Mouse (Mus musculus): ENCODE results near the gene Lpar1.

Lpar1 gene

DNA sequence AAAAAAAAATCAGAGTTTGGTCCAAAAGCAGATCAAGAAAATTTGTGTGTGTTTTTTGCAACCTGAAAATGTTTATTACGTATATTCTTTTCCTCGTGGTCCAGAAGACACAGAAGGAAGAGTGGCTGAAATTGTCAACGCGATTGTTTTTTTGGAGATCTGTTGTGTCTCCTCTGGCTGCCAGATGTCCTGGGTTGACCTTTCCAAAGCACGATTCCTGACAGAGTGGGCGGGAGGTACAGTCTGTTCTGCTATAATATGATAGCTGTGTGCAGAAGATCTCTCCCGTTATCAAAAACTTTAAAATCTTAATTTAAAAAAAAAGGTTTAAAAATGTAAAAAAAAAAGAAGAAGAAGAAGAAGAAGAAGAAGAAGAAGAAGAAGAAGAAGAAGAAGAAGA, 105.9 kb downstream of the Lpar1 start:
- DNase-seq = no peak

DNA sequence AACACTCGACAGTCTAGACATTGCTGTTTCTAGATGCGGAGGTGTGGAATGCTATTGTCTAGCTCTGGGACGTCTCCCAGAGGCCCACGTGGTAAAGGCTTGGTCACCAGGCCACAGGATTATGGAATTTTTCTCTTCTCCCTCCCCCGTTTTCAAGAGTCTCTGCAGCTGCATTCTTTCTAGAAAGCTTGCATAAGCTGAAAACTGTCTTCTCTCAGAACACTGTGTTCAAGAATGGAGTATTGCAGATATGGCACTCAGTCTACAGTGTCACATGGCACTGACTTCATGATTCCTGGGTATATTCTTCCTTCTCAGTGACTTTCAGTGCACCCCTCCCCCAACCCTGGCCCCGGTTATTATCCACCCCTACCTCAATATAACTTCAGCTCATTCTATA, 107.9 kb downstream of the Lpar1 start:
- no peak for DNase-seq

DNA sequence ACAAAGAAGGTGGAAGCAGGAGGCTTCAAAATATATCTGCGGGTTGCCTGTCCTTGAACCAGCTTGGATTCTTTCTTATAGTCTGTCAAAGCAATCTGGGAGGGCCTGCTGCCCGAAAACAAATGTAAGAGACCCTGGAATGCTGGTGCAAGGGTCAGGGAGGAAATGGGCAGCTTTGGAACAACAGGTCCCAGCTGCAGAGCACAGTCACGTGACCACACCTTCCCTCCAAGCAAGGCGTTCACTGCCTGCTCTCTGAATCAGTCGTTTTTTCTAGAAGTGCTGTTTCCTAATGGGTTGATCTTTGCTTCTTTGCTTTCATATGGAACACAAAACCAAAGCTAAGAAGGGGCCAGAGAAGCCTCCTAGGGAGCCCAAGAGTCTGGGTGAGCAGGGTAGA, 111.4 kb downstream of the Lpar1 start:
- DNase-seq = no peak

DNA sequence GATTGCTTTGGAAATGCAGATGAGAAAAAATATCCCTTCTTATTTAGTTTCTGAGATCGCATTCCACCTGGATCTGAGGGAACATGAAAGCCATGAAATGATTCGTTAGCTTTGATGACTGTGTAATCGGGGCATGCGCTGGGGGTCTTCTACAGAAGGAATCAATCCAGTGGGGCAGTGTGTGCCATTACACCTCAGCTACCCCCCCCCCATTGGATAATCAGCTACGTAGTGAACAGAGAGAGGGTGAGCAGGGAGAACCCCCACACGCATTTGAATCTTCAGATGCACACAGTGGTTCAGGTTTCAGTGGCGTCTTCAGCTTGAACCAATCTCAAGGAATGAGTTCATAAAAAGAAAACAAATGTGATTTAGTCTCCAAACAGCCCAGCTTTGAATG, 115.0 kb downstream of the Lpar1 start:
- no peak for DNase-seq

DNA sequence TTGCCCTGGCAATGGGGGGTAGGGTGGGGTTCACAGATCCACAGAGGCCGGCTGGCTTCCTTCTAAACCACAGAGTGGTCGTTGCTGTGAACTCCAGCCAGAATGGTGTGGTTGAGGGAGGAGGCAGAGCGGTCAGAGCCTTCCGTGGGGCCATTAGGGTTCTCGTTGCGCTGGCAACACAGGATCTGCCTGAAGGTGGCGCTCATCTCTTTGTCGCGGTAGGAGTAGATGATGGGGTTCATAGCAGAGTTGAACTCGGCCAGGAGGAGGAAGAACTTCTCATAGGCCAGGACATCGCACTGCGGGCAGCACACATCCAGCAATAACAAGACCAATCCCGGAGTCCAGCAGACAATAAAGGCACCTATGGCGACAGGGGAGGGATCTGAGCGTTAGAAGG, 116.4 kb downstream of the Lpar1 start:
- no peak for DNase-seq

DNA sequence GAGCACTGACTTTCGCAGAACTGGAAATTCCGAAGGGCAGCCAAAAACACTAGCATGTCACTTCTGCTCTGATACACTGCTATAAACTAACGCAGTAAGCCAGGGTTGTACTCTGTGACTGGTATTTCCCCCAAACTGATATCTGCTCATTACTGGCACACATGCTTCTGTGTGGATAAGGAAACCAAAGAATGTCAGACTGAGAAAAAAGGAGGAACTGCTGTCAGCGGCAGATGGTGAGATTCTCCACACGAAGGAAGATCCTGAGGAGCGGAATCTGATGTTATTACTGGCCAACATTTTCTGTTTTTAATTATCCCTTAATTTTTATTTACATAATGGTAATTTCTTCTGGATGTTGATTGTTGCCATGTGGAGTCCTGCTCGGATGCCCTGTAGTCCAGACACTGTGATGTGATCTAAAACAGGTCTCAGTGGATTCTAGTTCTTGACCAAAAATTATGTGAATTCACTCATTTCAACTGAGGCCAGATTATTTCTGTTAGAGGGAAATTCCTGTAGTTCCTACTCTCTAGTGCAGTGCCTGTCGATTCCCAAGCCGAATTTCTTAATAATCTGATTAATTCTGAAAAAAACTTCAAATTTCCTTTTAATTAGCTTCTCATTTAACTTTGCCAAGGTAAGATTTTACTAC, 130.3 kb downstream of the Lpar1 start:
- no peak for DNase-seq

DNA sequence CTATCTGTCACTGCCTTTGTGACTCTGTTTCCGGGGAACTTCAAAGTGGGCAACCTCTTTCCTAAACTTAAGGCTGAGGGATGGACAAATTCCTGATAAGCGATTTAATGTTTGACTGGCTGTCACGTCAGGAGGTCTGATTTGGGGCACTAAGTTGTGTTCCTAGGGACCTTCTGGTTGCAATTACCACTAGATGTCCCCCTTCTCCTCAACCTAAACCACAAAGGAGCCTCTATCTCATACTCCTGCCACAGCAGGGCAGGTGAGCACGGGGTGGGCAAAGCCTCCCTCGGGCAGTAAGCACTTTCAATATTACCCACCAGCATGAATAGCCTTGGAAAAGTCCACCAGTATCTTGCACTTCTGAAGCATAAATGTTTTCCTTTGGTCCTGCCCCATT, 134.5 kb downstream of the Lpar1 start:
- DNase-seq = no peak

DNA sequence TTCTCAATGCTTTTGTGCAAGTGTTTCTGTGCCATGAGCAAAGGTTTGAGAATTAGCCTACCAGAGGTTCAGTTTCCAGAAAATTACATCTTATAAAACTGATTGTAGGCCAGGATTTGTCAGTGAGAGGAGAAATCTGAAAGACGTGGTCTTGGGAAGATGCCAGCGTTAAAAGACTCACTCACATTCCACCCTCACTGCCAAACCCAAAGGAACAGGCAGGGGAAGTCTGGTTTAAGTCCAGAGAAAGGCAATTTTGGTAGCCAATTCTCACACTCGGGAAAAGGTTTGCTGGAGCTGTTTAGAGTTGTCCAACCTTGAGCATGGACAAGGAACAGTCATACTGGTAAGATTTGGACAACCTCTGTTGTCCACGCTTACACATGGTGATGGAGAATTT, 136.4 kb downstream of the Lpar1 start:
- no peak for DNase-seq

DNA sequence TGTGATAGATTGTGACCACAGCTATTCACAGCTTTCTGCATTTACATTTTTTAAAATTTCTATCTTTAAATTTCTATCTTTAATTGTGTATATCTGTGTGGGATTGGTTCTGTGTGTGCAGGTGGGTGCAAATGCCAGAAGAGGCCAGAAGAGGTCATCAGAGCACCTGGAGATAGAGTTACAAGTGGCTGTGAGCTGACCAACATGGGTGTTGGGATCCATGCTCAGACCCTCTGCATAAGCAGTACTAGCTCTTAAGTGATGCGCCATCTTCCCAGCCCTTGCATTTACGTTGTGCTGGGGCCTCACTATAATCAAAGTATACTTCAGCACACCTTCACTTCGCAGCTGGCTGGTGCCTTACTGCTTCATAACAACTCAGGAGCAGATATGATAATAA, 138.2 kb downstream of the Lpar1 start:
- no peak for DNase-seq

DNA sequence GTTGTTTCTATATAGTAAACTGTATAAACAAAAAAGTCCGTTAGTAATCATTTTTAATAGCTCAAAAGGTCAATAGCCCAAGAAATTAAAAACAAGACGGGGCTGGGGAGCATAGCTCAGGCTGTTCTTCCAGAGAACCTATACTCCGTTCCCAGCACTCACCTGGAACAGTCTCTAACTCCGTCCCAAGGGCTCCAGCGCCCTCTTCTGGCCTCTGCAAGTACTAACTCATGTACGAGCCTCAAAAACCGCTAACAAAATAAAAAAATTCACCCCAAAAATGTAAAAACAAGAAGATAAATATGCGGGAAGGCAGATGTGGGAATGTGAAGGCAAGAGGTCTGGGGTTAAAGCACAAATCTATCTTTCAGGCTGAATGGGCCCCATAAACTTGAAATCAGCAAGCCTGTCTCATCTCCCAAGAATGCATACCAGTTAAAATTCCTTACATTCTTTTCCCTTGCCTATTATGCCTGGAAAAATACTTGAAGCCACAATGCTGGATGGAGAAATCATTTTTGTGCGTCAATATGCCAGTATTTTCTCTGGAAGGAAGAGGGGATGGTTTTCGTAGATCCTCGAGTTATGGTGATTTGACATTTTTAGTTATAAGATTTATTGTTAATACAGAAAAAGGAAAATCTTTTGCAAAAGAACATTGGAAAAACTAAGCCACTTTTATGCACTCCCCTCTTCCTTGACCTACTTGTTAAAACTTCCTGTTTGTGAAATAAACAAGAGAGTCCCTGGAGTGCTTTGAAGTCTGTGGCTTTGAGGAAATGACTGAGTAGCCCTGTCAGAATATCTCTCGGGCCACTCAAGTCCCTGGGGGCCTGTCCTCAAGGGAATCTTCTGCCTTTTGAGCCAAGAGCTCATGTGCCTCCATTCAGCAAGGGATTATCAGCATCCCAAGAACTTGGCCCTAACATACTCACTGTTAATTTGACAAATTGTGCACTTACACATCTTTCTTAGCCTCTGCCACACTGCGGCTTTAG, 140.2 kb downstream of the Lpar1 start:
- no peak for DNase-seq

DNA sequence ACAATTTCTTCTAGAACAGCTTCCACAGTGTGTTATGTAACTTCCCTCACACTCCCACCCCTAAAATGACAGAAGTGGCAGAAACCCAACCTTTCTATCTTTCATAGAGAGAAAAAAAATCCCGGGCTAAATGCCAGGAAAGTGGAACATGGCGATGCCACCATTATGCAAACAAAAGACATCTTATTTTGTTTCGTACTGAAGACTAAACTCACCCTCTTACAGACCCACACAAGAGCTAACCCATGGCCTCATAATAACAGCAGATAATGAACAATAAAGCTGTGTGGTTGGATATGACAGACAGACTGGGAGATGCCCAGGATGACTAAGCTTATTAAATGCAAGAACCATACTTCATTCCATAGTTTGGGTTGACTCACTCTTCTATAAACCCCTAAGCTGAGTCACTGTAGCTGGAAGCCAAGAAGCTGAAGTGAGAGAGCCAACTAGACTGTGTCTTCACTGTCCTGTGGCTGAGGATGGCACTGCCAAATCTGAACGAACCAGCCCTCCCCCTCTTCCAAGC, 151.7 kb downstream of the Lpar1 start:
- DNase-seq = no peak

DNA sequence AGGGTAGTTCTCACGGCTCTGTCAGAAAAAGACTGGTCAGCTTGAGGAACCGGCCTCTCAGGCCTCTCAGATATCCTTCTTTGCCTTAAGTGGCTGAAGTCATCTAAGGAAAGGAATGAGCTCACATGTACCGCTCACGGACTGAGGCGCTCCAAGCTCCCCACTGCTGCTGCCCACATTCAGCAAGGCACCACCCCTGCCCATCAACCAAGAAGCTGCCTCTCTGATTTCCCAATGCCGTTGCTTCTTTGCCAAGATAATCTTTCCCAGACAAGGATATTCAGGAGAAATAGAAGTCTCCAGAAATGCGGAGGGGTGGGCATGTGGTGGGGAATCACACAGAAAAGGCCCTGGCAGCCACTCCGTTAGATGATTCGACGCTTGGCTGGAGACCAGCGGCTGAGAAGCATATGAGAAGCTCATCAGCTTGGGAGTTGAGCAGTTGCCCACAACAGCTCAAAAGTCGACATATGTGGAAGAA, 152.8 kb downstream of the Lpar1 start:
- DNase-seq = no peak
